ENCODE assay signal across 8 mouse cellular contexts in genomic region chr4:129455265-129455664, GRCm38 (mm10). TPM values are rescaled to one million over a fixed set of nuclear protein-coding genes. Genes with fewer than 3 reads are reported as not detected.
DNase-seq lines count a peak whose midpoint lies in the region; ATAC-seq and TF ChIP-seq lines count a peak whose summit lies in the region.

No protein-coding gene starts in this region.

- DNase-seq in MEL (ENCODE audit: low read depth, low spot score), result peak; percentile 87
- peak; percentile 69 for DNase-seq in heart, postnatal 4 days
- DNase-seq in layer of hippocampus, adult 18-20 months (ENCODE audit: low spot score in 2 of 2), result peak; percentile 34 to 86
- peak; percentile 55 to 75 for DNase-seq in lung, adult 18-20 months
- peak; percentile 70 for DNase-seq in thymus, postnatal 14 days

- no peak overlapping the region; the same call in 1 of the 2 replicates for H3K27ac ChIP-seq in MEL (ENCODE audit: control insufficient read depth, low read depth, low read length)
- no peak overlapping the region for H3K27ac ChIP-seq in forebrain, embryonic 16.5 days (ENCODE audit: low read length)
- H3K27ac ChIP-seq in neural tube, embryonic 14.5 days (ENCODE audit: low read depth, low read length), result no peak overlapping the region

- H3K4me2 ChIP-seq in forebrain, embryonic 16.5 days (ENCODE audit: low read length), result no peak overlapping the region
- H3K4me2 ChIP-seq in neural tube, embryonic 14.5 days (ENCODE audit: low read depth, low read length), result no peak overlapping the region

- TF ChIP-seq EP300 in MEL (IDR thresholded peaks at IDR 0.05; ENCODE audit: low read depth in 1 of 2, low read length in 2 of 2), result no peak

- no peak; the same call in none of the 2 replicates for TF ChIP-seq RAD21 in MEL (IDR thresholded peaks at IDR 0.05; ENCODE audit: low read depth, low read length)

- peak overlapping the region in 1 of 2 experiments; percentile 39; a peak in 3 of 4 replicates for H3K4me3 ChIP-seq in MEL (ENCODE audit: control insufficient read depth in 1 of 2, insufficient read depth in 1 of 2, low read depth in 2 of 2, low read length in 2 of 2)
- no peak overlapping the region for H3K4me3 ChIP-seq in forebrain, embryonic 16.5 days (replicated peaks; ENCODE audit: low read length)
- no peak overlapping the region for H3K4me3 ChIP-seq in neural tube, embryonic 14.5 days (ENCODE audit: low read depth, low read length)

- H3K36me3 ChIP-seq in MEL (ENCODE audit: control insufficient read depth in 1 of 2, insufficient read depth in 2 of 2, low read length in 2 of 2), result no peaks in the 10 kb centered on the region; a peak in 1 of 4 replicates
- H3K36me3 ChIP-seq in forebrain, embryonic 16.5 days (ENCODE audit: control insufficient read depth, insufficient read depth), result no peaks in the 10 kb centered on the region
- no peaks in the 10 kb centered on the region for H3K36me3 ChIP-seq in neural tube, embryonic 14.5 days (ENCODE audit: control insufficient read depth, insufficient read depth, low read length)

- TF ChIP-seq POLR2A in MEL (IDR thresholded peaks at IDR 0.05; ENCODE audit: control insufficient read depth in 1 of 2, insufficient read depth in 1 of 2, low read depth in 1 of 2, low read length in 2 of 2, poor library complexity in 1 of 2), result no peak

- WGBS in forebrain, embryonic 16.5 days, result 2% methylated on average over 5 of the region's 5 CpGs
- 3% methylated on average over 5 of the region's 5 CpGs for WGBS in neural tube, embryonic 14.5 days

- ATAC-seq in cerebellum, adult (ENCODE audit: insufficient number of reproducible peaks, low FRiP score, low TSS enrichment), result peak; percentile 81; the same call in 1 of the 2 replicates
- peak; percentile 77 for ATAC-seq in forebrain, embryonic 16.5 days
- peak; percentile 79 for ATAC-seq in neural tube, embryonic 14.5 days (ENCODE audit: low read depth)

- no peaks in the 10 kb centered on the region for H3K79me2 ChIP-seq in MEL (ENCODE audit: control insufficient read depth, insufficient read depth, low read length, poor library complexity)

- H3K4me1 ChIP-seq in MEL (ENCODE audit: control insufficient read depth in 1 of 2, insufficient read depth in 2 of 2, low read length in 2 of 2), result peaks cover 0 to 7% of the 10 kb centered on the region in 2 experiments; a peak in 3 of 4 replicates
- no peaks in the 10 kb centered on the region for H3K4me1 ChIP-seq in forebrain, embryonic 16.5 days (replicated peaks; ENCODE audit: control insufficient read depth, insufficient read depth, low read length)
- H3K4me1 ChIP-seq in neural tube, embryonic 14.5 days (ENCODE audit: control insufficient read depth, insufficient read depth, low read length), result no peaks in the 10 kb centered on the region

- peak overlapping the region; percentile 51 for H3K9ac ChIP-seq in MEL (ENCODE audit: control insufficient read depth, low read depth, low read length, poor library complexity, severe bottlenecking)
- no peak overlapping the region for H3K9ac ChIP-seq in forebrain, embryonic 16.5 days (replicated peaks; ENCODE audit: low read depth, low read length)
- 0 out of 2 replicates have a peak overlapping the region, but pooled peaks have one; percentile 16 for H3K9ac ChIP-seq in neural tube, embryonic 14.5 days (replicated peaks; ENCODE audit: low read depth, low read length)

- peak; percentile 70 to 99 (median 92) for TF ChIP-seq CTCF in MEL (IDR thresholded peaks at IDR 0.05 in 2 of 3, conservative IDR thresholded peaks at IDR 0.05 in 1 of 3; ENCODE audit: control insufficient read depth in 1 of 3, insufficient read depth in 1 of 3, low read depth in 2 of 3, low read length in 3 of 3, poor library complexity in 1 of 3, severe bottlenecking in 1 of 3)

- no peaks in the 10 kb centered on the region for H3K27me3 ChIP-seq in MEL (ENCODE audit: control insufficient read depth in 1 of 2, insufficient read depth in 2 of 2, low read length in 2 of 2)
- H3K27me3 ChIP-seq in forebrain, embryonic 16.5 days (replicated peaks; ENCODE audit: control insufficient read depth, insufficient read depth, low read length), result no peaks in the 10 kb centered on the region
- H3K27me3 ChIP-seq in neural tube, embryonic 14.5 days (ENCODE audit: control insufficient read depth, insufficient read depth, low read length), result no peaks in the 10 kb centered on the region

- no peaks in the 10 kb centered on the region for H3K9me3 ChIP-seq in MEL (replicated peaks; ENCODE audit: insufficient read depth, low read length)
- H3K9me3 ChIP-seq in forebrain, embryonic 16.5 days (ENCODE audit: control insufficient read depth, low read length), result no peaks in the 10 kb centered on the region
- H3K9me3 ChIP-seq in neural tube, embryonic 14.5 days (ENCODE audit: control insufficient read depth, low read length), result no peaks in the 10 kb centered on the region

TF ChIP-seq in MEL, 35 proteins besides CTCF, POLR2A, EP300 and RAD21 (continues in another document):
- no peak for TF ChIP-seq TCF12 (IDR thresholded peaks at IDR 0.05; ENCODE audit: low read depth, low read length)
- peak; percentile 91 for TF ChIP-seq ZC3H11A (IDR thresholded peaks at IDR 0.05; ENCODE audit: low read depth, low read length)
- no peak for TF ChIP-seq GABPA (IDR thresholded peaks at IDR 0.05; ENCODE audit: low read depth, low read length)
- no peak for TF ChIP-seq UBTF (IDR thresholded peaks at IDR 0.05; ENCODE audit: borderline replicate concordance, insufficient read depth, low read depth, low read length)
- TF ChIP-seq TBP (IDR thresholded peaks at IDR 0.05; ENCODE audit: low read depth, low read length), result no peak
- TF ChIP-seq ZNF384 (IDR thresholded peaks at IDR 0.05; ENCODE audit: low read depth, low read length), result peak; percentile 17; the same call in 1 of the 2 replicates
- no peak for TF ChIP-seq POLR2AphosphoS2 (IDR thresholded peaks at IDR 0.05; ENCODE audit: low read length)
- TF ChIP-seq POLR2AphosphoS5 (IDR thresholded peaks at IDR 0.05; ENCODE audit: borderline replicate concordance, low read depth, low read length), result no peak
- no peak for TF ChIP-seq NRF1 (IDR thresholded peaks at IDR 0.05; ENCODE audit: insufficient read depth, low read depth, low read length, poor library complexity, severe bottlenecking)
- no peak for TF ChIP-seq CHD2 (IDR thresholded peaks at IDR 0.05; ENCODE audit: low read length)
- no peak for TF ChIP-seq MEF2A (IDR thresholded peaks at IDR 0.05; ENCODE audit: extremely low read depth, insufficient replicate concordance, low read depth, low read length, poor library complexity, severe bottlenecking)
- no peak for TF ChIP-seq MAZ (IDR thresholded peaks at IDR 0.05; ENCODE audit: low read depth, low read length)
- peak; percentile 89 for TF ChIP-seq SMC3 (IDR thresholded peaks at IDR 0.05; ENCODE audit: low read depth, low read length)
- TF ChIP-seq SIN3A (IDR thresholded peaks at IDR 0.05; ENCODE audit: low read length), result peak; percentile 65
- no peak for TF ChIP-seq ZMIZ1 (IDR thresholded peaks at IDR 0.05; ENCODE audit: low read depth, low read length)
- TF ChIP-seq USF1 (IDR thresholded peaks at IDR 0.05; ENCODE audit: low read depth, low read length), result no peak
- 0 out of 2 replicates have a peak, but pooled peaks have one; percentile 30 for TF ChIP-seq MXI1 (IDR thresholded peaks at IDR 0.05; ENCODE audit: low read depth, low read length)

RNA-seq across cellular contexts. Expression of gene Bsdc1, which starts 6.1 kb away (rescaled TPM):
- 14.1 TPM in 2 replicates for total RNA-seq in MEL (2012; rRNA removed)
- polyA plus RNA-seq in MEL (2012; ENCODE audit: insufficient read depth in 1 of 2, insufficient read length in 2 of 2, low read depth in 1 of 2, low replicate concordance in 2 of 2, missing spikeins in 1 of 2), result 10 to 100 TPM in 1 of 2 experiments, not detected in 1; 19.2 TPM
- 43.7 and 46.8 TPM in 2 replicates for polyA plus RNA-seq in forebrain, embryonic 16.5 days (2015; fragmentation: Nextera tagmentation; extraction: Ambion mirVana)
- 10 to 100 TPM; 34.0 to 36.6 TPM for total RNA-seq in heart, postnatal 4 days (2021)
- total RNA-seq in layer of hippocampus, adult 18-20 months (2021), result 10 to 100 TPM; 63.0 to 63.5 TPM
- 32.8 and 33.2 TPM in 2 replicates for polyA plus RNA-seq in neural tube, embryonic 14.5 days (2014; fragmentation: Nextera tagmentation; extraction: Ambion mirVana)

RNA-seq across cellular contexts. Expression of gene Zbtb8b, which starts 14.6 kb away (rescaled TPM):
- total RNA-seq in MEL (2012; rRNA removed), result 0.08 and 0.16 TPM in 2 replicates
- polyA plus RNA-seq in MEL (2012; ENCODE audit: insufficient read depth in 1 of 2, insufficient read length in 2 of 2, low read depth in 1 of 2, low replicate concordance in 2 of 2, missing spikeins in 1 of 2), result under 1 TPM in 1 of 2 experiments, not detected in 1; 0.29 TPM
- polyA plus RNA-seq in forebrain, embryonic 16.5 days (2015; fragmentation: Nextera tagmentation; extraction: Ambion mirVana), result 7.4 and 9.9 TPM in 2 replicates
- total RNA-seq in heart, postnatal 4 days (2021), result 1 to 10 TPM in 1 of 2 experiments, under 1 TPM in 1; 0.92 to 1.2 TPM
- 1 to 10 TPM; 5.3 to 6.0 TPM for total RNA-seq in layer of hippocampus, adult 18-20 months (2021)
- polyA plus RNA-seq in neural tube, embryonic 14.5 days (2014; fragmentation: Nextera tagmentation; extraction: Ambion mirVana), result 16.1 and 16.2 TPM in 2 replicates

RNA-seq across cellular contexts. Expression of gene Tssk3, which starts 35.6 kb away (rescaled TPM):
- total RNA-seq in MEL (2012; rRNA removed), result not detected in 2 replicates
- not detected for polyA plus RNA-seq in MEL (2012; ENCODE audit: insufficient read depth in 1 of 2, insufficient read length in 2 of 2, low read depth in 1 of 2, low replicate concordance in 2 of 2, missing spikeins in 1 of 2)
- 0.51 and 0.76 TPM in 2 replicates for polyA plus RNA-seq in forebrain, embryonic 16.5 days (2015; fragmentation: Nextera tagmentation; extraction: Ambion mirVana)
- total RNA-seq in heart, postnatal 4 days (2021), result not detected
- total RNA-seq in layer of hippocampus, adult 18-20 months (2021), result not detected
- 0.27 and 0.32 TPM in 2 replicates for polyA plus RNA-seq in neural tube, embryonic 14.5 days (2014; fragmentation: Nextera tagmentation; extraction: Ambion mirVana)

RNA-seq across cellular contexts. Expression of gene Fam229a, which starts 35.7 kb away (rescaled TPM):
- not detected in 2 replicates for total RNA-seq in MEL (2012; rRNA removed)
- not detected for polyA plus RNA-seq in MEL (2012; ENCODE audit: insufficient read depth in 1 of 2, insufficient read length in 2 of 2, low read depth in 1 of 2, low replicate concordance in 2 of 2, missing spikeins in 1 of 2)
- polyA plus RNA-seq in forebrain, embryonic 16.5 days (2015; fragmentation: Nextera tagmentation; extraction: Ambion mirVana), result 0.39 TPM in 1 of 2 replicates, not detected in the other
- not detected for total RNA-seq in heart, postnatal 4 days (2021)
- not detected for total RNA-seq in layer of hippocampus, adult 18-20 months (2021)
- 0.64 TPM in 1 of 2 replicates, not detected in the other for polyA plus RNA-seq in neural tube, embryonic 14.5 days (2014; fragmentation: Nextera tagmentation; extraction: Ambion mirVana)

RNA-seq across cellular contexts. Expression of gene Marcksl1, which starts 58.1 kb away (rescaled TPM):
- 25.3 and 26.9 TPM in 2 replicates for total RNA-seq in MEL (2012; rRNA removed)
- polyA plus RNA-seq in MEL (2012; ENCODE audit: insufficient read depth in 1 of 2, insufficient read length in 2 of 2, low read depth in 1 of 2, low replicate concordance in 2 of 2, missing spikeins in 1 of 2), result 10 to 100 TPM in 1 of 2 experiments, not detected in 1; 62.7 TPM
- 1,850 and 1,955 TPM in 2 replicates for polyA plus RNA-seq in forebrain, embryonic 16.5 days (2015; fragmentation: Nextera tagmentation; extraction: Ambion mirVana)
- total RNA-seq in heart, postnatal 4 days (2021), result 10 to 100 TPM; 96.6 to 97.7 TPM
- total RNA-seq in layer of hippocampus, adult 18-20 months (2021), result 10 to 100 TPM; 72.5 to 76.6 TPM
- polyA plus RNA-seq in neural tube, embryonic 14.5 days (2014; fragmentation: Nextera tagmentation; extraction: Ambion mirVana), result 1,581 and 1,634 TPM in 2 replicates
